Mouse (Mus musculus): ENCODE results near the gene Arv1.

The Arv1 gene

DNA sequence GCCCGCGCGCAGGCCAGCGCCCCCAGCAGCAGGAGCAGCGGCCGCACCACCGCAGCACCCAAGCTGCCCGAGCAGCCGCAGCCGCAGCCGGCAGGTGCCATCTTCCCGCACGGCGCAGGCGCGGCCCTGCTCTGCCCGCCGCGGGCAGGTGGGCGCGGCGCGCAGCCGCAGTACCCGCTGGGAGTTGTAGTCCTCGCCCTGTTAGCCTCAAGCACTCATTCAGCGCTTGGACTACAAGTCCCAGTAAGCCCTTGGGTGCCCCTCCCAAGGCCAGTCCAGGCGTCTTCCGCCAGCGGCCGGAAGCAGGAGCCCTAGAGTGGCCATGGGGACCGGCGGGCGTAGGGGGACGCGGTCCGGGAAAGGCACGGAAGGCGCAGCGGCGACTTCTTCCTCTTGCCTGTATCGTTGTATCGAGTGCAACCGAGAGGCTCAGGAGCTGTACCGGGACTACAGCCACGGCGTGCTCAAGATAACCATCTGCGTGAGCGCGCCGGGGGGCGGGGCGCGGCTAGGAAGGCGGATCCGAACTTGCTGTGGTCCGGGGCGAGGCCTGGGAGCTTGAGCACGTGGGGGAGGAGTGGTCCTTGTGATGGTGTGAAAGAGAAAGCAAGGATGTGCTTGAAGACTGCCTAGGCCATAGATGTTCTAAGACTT lies at the start of gene Arv1, which contains the start of gene Ttc13:
TSS of gene Arv1 (plus strand) at position 278 of the 654 bp plus-strand sequence.
TSS of gene Ttc13 (minus strand) at position 122 of the 654 bp plus-strand sequence.
- DNase-seq: peak; percentile 92 to 97

DNA sequence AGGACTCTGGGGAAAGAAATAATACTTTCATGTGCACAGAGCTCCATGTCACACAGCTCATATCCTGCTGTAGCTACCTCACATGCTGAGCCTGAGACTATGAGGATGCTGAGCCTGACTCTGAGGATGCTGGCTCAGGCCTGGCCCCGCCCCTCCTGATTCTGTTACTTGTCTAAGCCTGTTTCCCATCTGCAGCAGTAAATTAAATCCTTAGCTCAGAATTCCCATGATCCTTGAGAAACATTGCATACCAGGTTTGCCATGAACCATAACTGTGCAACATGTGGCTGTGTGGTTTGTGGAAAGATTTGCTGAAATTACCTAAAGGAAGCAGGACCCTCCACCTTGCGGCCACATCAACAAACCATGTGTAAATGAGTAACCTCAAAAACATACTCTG lies 49.6 kb upstream of the Arv1 start:
- no peak for DNase-seq

DNA sequence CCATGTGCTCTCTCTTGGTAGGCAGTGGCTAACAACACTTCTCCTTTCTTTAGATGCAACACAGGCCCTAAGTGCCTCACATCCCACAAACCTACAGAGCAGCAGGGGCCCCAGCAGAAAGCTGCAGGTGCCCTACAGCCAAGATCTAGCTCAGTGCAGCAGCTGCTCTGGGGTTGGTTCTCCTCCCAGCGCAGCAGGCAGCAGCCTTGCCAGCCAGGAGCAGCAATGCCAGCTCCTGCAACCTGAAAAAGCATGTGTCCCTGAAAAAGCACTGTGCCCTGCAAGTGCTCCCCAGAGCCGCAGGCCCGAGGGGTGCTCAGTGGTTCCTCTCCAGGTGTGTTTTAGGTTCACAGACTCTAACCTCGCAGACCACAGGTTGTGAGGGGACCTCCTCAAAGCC lies 45.3 kb upstream of the Arv1 start:
- DNase-seq: no peak

- no peak for DNase-seq
Observed at GRCm38 (mm10) chr8:124677078-124677477, 44.9 kb upstream of the Arv1 start.

DNA sequence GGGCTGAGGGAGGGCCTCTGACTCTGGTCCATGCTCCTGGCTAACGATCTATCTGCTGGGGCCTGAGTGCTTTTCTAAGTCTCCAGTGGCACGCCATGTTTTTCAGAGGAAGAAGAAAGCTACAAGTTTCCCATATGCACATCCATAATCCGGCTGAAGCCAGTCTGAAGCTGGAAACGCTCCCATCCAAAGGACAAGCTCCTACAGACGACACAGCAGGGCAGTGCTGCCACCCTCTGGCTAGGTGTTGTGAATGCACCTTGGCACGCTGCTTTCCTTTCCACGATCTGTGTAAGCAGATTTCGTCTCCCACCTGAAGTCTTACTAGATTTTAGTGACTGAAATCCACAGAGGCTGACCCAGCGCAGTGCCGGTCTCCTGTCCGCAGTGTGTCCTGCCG lies 44.5 kb upstream of the Arv1 start:
- DNase-seq: peak; percentile 50 to 55

- DNase-seq: no peak
Observed at GRCm38 (mm10) chr8:124678246-124678645, 43.7 kb upstream of the Arv1 start.

- DNase-seq: no peak
Observed at GRCm38 (mm10) chr8:124681077-124681791, 40.7 kb upstream of the Arv1 start.

GRCm38 (mm10) chr8:124681792-124682157 lies 40.2 kb upstream of the Arv1 start:
- no peak for DNase-seq

DNA sequence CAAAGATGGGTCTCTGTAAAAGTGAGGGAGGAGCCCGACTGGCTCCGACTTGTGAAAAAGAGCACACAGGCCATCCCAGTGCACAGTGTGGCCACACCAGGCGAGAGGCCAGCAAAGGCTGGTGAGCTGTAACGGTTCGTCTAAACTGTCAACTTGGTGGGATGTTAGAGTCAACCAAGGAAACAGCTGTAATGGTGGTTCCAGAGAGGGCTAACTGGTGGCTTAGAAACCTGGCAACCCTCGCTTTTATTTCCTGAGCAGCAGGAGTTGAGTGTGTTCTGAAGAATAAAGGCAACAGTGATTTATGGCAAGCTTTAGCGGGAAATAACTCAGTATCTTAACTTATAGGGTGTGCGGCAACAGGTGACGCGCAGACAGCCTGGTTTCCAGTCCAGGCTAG lies 39.7 kb upstream of the Arv1 start:
- no peak for DNase-seq

- DNase-seq: no peak
Observed at GRCm38 (mm10) chr8:124688899-124689298, 33.0 kb upstream of the Arv1 start.

DNA sequence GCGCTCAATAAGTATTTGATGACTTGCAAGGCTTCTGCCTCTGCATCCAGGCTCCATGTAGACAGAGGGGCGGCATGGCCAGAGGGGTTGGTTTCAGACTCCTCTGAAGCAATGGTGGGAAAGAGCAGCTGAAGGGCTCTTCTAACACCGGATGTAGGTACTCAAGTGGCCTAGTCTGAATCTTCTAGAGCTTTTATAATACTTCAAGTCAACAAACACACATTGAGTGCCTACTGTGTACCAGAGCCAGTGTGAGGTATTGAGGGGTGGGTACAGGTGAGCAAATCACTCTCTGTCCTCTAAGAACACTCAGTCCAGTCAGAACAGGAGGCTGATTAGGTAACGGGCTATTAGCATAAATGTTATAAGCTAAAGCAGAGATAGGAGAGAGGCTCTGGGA lies 30.2 kb upstream of the Arv1 start:
- DNase-seq: no peak

DNA sequence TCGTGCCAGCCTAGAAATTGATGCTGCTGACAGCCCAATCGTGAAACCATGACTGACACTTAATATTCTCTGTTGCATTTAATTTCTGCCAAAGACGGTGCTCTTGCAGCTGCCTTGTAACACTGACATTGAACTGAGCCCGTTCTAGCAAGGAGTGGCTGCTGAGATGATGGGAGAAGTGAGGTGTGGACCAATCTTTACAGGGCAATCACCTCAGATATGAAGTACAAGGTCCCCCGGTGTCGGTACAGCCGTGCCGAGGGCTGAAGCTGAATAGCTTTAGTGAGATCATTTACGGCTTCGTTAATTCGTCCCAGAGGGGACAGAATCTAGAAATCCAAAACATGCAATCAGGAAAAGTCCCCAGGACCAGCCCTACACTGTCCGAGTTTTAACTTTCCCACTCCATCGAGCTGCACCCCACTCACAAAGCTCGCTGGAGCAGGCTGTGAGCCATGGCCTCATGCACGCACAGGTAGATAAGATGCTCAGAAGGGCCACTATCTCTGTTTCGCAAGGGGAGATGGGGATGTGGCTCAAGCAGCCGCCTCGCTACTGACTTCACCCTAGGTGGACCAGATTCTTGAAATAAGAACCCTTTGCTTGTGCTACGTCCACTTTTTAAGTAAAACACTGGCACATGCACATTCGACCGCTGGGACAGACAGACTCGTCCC lies 26.4 kb upstream of the Arv1 start:
- DNase-seq: no peak

DNA sequence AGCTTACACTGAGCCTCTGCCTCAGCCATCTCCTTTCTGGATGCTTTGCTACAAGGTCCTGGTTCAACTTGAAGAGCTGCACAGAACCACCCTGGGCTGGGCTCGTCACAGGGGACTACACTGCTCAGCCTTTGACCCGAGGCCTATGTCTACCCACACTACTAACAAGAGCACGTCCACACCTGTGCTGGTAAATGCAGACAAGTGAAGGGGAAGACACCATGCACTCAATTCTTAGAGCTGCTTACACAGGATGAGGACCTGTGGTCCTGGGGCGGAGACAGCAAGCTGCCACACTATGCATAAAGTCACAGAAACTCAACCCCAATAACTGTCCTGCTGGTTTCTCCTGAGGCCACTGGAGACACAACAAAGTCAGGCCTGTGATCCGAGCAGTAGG lies 21.7 kb upstream of the Arv1 start:
- peak; percentile 40 to 51 for DNase-seq

- DNase-seq: peak; percentile 78 to 87
Observed at GRCm38 (mm10) chr8:124701023-124701422, 20.9 kb upstream of the Arv1 start.

DNA sequence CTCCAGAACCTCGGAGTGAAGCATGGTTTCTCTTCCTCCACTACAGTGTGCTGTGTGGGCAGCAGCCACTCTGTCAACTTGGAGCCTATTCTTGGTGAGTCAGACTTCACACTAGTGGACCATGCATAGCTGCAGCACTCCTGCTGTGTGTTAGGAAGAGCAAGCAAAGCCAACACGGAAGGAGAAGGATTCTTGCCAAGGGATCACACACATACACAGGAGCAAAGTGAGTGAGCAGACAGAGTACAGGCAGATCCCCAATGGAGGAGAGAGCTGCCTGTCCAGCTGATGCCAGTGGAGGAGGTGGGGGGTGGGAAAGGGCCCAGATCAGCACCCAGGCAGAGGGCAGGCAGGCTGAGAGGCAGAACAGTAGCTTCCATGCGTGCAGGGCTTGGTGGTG lies 19.8 kb upstream of the Arv1 start:
- DNase-seq: peak in 1 of 2 experiments; percentile 14

DNA sequence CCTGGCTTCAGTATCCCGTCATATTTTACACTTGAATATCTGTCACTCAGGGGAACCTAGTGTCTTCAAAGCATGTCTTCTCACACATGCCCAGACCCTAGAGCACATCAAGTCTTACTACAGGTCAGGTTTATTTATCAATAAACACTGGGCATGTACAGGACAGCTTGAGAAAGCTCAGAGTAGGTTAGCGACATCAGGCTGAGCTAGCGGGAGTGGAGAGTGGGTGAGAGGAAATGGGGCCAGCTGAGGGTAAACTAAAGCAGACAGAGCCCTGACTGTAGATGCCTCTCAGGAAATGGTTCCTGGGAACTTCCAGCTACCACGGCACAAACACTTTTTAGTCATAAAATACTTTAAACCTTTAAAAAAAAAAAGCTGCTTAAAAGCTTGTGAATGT lies 18.4 kb upstream of the Arv1 start:
- peak; percentile 48 to 68 for DNase-seq

DNA sequence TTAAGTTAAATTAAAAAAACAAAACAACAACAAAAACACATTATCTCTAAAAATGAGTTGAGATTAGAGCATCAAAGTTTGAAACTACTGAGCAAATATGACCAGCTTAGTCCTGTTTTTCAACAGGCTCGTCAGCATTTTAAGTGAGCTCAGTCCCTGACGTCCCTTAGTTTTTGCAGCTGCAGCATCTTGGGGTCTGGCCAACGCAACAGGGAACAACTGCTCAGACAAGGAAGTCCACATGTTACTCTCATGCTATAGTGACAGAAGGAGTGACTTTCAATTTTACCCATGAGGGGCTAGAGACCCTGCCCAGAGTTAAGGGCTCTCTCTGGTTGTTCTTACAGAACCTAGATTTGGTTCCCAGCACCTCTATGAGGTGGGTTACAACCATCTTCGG lies 17.6 kb upstream of the Arv1 start:
- no peak for DNase-seq

- DNase-seq: no peak
Observed at GRCm38 (mm10) chr8:124705823-124706222, 16.1 kb upstream of the Arv1 start.

DNA sequence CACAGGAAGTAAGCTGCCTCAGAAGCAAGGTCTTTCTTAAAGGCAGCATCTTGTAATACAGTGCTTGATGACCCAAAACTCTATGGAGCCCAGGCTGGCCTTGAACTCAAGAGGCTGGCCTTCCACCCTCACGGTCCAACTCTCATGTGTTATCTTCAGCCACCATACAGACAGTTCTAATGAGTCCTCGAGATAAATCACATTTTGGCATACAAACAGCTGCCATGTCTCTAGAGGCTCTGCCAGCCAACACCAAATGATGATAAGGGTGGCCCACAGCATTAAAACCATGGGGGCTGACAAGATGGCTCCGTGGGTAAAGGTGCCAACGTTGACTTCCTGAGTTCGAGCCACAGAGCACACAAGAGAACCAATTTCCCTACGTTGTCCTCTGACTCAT lies 8.7 kb upstream of the Arv1 start:
- DNase-seq: no peak

GRCm38 (mm10) chr8:124715736-124716135 lies 6.2 kb upstream of the Arv1 start:
- DNase-seq: no peak

- peak in 1 of 2 experiments; percentile 39 for DNase-seq
Observed at GRCm38 (mm10) chr8:124720133-124720532, 1.8 kb upstream of the Arv1 start.

- no peak for DNase-seq
Observed at GRCm38 (mm10) chr8:124720938-124721861, 739 bp upstream of the Arv1 start.

GRCm38 (mm10) chr8:124724301-124724700 lies 2.4 kb downstream of the Arv1 start:
- no peak for DNase-seq

Measured in thymus, postnatal 36 days (tissue).